Mouse (Mus musculus) ES-Bruce4 (cell line): ENCODE results near the gene Cacna1e. TPM values are rescaled to one million over a fixed set of nuclear protein-coding genes. Genes with fewer than 3 reads are reported as not detected.

ENCODE experiments used
- H3K27ac ChIP-seq: 2 replicates; pipeline ENCODE4 v1.5.1; 2012; ENCODE audit warnings: low read length, inconsistent platforms; ENCODE audit not compliant: insufficient read depth
- H3K27me3 ChIP-seq: 2 replicates; pipeline ENCODE4 v1.6.1; 2012; ENCODE audit warnings: mild to moderate bottlenecking, low read length, inconsistent platforms; ENCODE audit not compliant: control insufficient read depth, poor library complexity, insufficient read depth, severe bottlenecking
- H3K36me3 ChIP-seq: 2 replicates; pipeline ENCODE4 v1.6.1; 2012; ENCODE audit warnings: inconsistent platforms, mild to moderate bottlenecking, low read length, moderate library complexity; ENCODE audit not compliant: control insufficient read depth, poor library complexity, insufficient read depth, severe bottlenecking
- H3K4me1 ChIP-seq: one replicate; pipeline ENCODE4 v1.8.1; 2011; ENCODE audit warnings: low read length; ENCODE audit not compliant: control insufficient read depth, insufficient read depth
- H3K4me3 ChIP-seq: 2 replicates; pipeline ENCODE4 v1.5.1; 2011; ENCODE audit warnings: low read depth, mild to moderate bottlenecking, low read length
- H3K9ac ChIP-seq: 2 replicates; pipeline ENCODE4 v1.6.1; 2012; ENCODE audit warnings: low read depth, mild to moderate bottlenecking, inconsistent platforms; ENCODE audit not compliant: poor library complexity, severe bottlenecking
- H3K9me3 ChIP-seq: replicated peaks from 2 replicates; pipeline ENCODE4 v1.6.1; 2012; ENCODE audit warnings: mild to moderate bottlenecking, low read length, inconsistent platforms; ENCODE audit not compliant: control insufficient read depth, poor library complexity, insufficient read depth, severe bottlenecking
- CTCF ChIP-seq: IDR thresholded peaks from one replicate; pipeline ENCODE4 v1.8.1; 2011; ENCODE audit warnings: low read depth, low read length
- EP300 ChIP-seq: IDR thresholded peaks from 2 replicates; pipeline ENCODE4 v1.6.1; 2011; ENCODE audit warnings: low read depth, low read length; ENCODE audit not compliant: insufficient read depth
- POLR2A ChIP-seq: IDR thresholded peaks from one replicate; pipeline ENCODE4 v1.8.1; 2011; ENCODE audit warnings: low read length; ENCODE audit not compliant: insufficient read depth
- polyA plus RNA-seq: library from polyadenylated mRNA; stranded (reverse); fragments of >200 nt; gene quantifications from 2 replicates; pipeline ENCODE4 v1.2.4, GENCODE M21; 2011; ENCODE audit warnings: low read depth; ENCODE audit not compliant: missing spikeins, insufficient read depth, insufficient read length

Gene Cacna1e
- polyA plus RNA-seq, 1 experiment: 0.10 TPM

DNA sequence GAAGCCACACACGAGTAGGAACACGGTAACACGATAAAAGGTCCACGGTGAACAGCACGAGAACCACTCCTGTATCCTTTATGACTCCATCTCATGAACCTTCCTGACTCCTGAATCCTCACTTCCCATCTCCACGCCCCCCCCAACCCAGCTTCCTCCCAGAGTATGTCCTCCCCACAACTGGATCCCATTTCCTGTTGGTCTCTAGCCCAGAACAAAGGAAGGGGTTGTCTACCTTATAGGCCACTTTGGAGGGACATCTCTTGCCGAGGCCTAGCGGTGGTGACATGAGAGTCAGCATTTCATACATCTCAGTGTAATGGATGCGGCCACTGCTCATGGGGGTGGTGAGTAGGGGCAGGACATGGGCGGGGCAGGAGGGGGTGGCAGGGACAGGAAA lies 468.5 kb downstream of the Cacna1e start:
- H3K27ac ChIP-seq: no peak overlapping the region
- H3K27me3 ChIP-seq: no peaks in the 10 kb centered on the region; the same call in 1 of the 2 replicates
- H3K4me1 ChIP-seq: no peaks in the 10 kb centered on the region
- H3K9ac ChIP-seq: no peak overlapping the region
- TF ChIP-seq EP300 (no peak), POLR2A (no peak), CTCF (no peak)
- H3K36me3 ChIP-seq: no peaks in the 10 kb centered on the region
- no peaks in the 10 kb centered on the region for H3K9me3 ChIP-seq
- H3K4me3 ChIP-seq: no peak overlapping the region

GRCm38 (mm10) chr1:154413138-154413537 lies 471.2 kb downstream of the Cacna1e start:
- no peak for TF ChIP-seq POLR2A
- TF ChIP-seq CTCF: no peak
- no peak for TF ChIP-seq EP300
- Histone ChIP-seq H3K27me3 (no peaks in the 10 kb centered on the region; the same call in 1 of the 2 replicates), H3K4me1 (no peaks in the 10 kb centered on the region), H3K9me3 (no peaks in the 10 kb centered on the region), H3K27ac (no peak overlapping the region), H3K36me3 (no peaks in the 10 kb centered on the region), H3K4me3 (no peak overlapping the region), H3K9ac (no peak overlapping the region)

DNA sequence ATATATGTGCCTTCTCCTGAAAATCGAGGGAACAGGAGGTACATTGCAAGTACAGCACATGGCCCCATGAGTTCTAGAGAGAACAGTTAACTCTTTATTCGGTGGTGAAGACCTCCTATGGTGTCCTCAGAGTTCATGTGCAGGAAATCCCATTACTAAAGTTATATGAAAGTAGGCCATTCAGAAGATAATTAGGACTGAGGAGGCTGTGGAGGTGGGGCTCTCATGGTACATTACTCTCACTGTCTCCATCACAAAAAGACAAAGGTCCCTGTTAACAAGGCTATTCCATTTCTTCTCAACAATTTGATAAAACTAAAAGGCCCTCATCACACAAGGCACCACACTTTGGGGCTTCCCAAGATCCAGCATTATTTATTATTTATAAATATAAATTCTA lies 475.2 kb downstream of the Cacna1e start:
- no peak for TF ChIP-seq POLR2A
- TF ChIP-seq EP300: no peak
- no peak for TF ChIP-seq CTCF
- H3K4me1 ChIP-seq: no peaks in the 10 kb centered on the region
- H3K4me3 ChIP-seq: no peak overlapping the region
- no peaks in the 10 kb centered on the region; the same call in 1 of the 2 replicates for H3K27me3 ChIP-seq
- no peak overlapping the region for H3K9ac ChIP-seq
- H3K9me3 ChIP-seq: no peaks in the 10 kb centered on the region
- no peaks in the 10 kb centered on the region for H3K36me3 ChIP-seq
- no peak overlapping the region for H3K27ac ChIP-seq

DNA sequence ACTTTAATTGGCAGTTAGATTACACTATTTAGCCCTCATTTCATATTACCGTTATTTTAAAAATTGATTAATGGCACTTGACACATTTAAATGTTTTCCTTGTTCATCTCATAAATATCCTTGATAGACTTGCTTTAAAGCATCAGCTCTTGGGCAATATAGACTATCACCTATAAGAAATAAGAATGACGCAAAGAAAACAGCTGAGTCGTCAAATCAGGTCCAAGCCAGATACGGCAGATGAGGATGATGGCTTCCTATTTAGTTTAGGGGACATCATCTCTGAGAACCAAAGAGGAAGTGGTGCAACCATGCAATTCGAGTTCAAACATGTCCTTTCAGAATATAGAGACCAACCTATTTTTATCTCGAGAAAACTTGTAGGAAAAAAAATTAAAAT lies 492.3 kb downstream of the Cacna1e start:
- Histone ChIP-seq H3K9me3 (no peaks in the 10 kb centered on the region), H3K36me3 (no peaks in the 10 kb centered on the region), H3K27me3 (no peaks in the 10 kb centered on the region), H3K9ac (no peak overlapping the region), H3K4me1 (no peaks in the 10 kb centered on the region), H3K4me3 (no peak overlapping the region), H3K27ac (no peak overlapping the region)
- TF ChIP-seq EP300 (no peak), POLR2A (no peak), CTCF (no peak)

Other genes starting within 250 kb of the Cacna1e start
- 5.9 and 7.7 TPM in 2 replicates for gene Ier5, start 215.1 kb upstream of the Cacna1e start, polyA plus RNA-seq